Mouse (Mus musculus) kidney, adult 18-20 months (tissue): ENCODE results near the gene Nme3.

ENCODE experiments used
- DNase-seq: peaks from one replicate; pipeline ENCODE4 v3.0.0; 2021

Nme3 gene

DNA sequence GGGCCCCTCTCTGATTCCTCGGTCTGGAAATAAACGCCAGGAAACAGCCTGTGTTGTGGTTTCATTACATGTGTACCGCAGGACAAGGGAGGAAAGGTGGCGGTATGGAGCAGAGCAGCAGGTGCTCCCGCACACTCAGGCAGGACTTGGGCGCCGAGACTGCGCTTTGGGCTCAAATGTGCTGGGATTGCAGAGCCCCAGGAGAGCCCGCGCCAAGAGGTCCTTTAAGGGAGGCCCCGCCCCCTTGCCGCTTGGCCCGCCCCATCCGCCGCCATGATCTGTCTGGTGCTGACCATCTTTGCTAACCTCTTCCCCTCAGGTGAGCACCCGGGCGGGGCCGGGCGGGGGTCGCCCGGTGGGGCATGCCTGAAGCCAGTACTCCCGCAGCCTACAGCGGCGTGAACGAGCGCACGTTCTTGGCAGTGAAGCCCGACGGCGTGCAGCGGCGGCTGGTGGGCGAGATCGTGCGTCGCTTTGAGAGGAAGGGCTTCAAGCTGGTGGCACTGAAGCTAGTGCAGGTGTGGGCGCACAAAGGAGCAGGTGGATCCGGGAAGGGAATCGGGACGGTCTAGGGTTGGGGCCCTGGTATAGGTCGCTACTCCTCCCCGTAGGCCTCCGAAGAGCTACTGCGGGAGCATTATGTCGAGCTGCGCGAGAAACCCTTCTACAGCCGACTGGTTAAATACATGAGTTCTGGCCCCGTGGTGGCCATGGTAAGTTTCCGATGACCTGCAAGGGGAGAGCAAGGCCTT lies at the start of gene Nme3:
Gene Nme3, plus strand, starts transcription at position 260 of the 752 bp plus-strand sequence.
- DNase-seq: peak; percentile 84

- peak; percentile 68 for DNase-seq
Observed at GRCm38 (mm10) chr17:24847386-24847785, 48.9 kb upstream of the Nme3 start.

DNA sequence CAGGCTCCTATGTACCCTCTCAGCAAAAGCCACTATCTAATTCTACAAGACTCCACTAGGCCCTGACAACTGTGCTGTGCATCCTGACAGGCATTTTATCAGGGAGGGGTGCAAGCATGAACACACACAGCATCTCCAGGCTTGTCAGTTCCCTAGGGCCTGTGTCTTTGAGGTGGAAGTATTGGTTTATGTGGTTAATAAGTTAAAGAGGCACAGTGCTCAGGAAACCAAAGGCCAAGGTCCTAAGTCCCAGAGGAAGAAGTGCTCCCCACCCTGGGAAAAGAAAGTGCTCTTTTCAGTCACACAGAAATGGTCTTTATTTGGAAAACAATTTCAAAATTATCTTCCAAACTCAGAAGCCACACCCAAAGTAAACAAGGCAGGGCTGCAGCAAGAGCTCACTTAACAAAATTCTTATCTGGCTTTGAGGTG lies 47.7 kb upstream of the Nme3 start:
- DNase-seq: peak; percentile 60

- no peak for DNase-seq
Observed at GRCm38 (mm10) chr17:24849733-24850064, 46.6 kb upstream of the Nme3 start.

GRCm38 (mm10) chr17:24850065-24850772 lies 46.1 kb upstream of the Nme3 start, which contains the start of gene Fahd1:
Gene Fahd1, minus strand, starts transcription at chr17:24850364.
- peak; percentile 97 for DNase-seq

DNA sequence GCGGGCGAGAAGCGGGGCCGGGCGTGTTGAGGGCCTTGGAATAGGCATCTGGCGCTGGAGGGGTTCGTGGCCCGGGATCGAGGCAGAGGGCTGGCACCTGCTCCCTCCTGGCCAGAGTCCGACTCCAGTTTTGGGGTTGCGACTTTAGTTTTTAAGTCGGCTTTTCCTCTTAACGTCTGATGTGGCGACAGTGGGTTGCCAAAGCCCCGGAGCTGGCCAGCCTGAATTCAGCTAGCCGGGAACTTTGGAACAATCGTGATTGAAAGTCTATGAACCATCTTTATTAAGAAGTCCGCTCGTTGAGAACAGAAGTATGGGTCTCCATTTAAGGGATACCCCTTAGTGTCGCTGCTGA lies 45.5 kb upstream of the Nme3 start:
- no peak for DNase-seq

DNA sequence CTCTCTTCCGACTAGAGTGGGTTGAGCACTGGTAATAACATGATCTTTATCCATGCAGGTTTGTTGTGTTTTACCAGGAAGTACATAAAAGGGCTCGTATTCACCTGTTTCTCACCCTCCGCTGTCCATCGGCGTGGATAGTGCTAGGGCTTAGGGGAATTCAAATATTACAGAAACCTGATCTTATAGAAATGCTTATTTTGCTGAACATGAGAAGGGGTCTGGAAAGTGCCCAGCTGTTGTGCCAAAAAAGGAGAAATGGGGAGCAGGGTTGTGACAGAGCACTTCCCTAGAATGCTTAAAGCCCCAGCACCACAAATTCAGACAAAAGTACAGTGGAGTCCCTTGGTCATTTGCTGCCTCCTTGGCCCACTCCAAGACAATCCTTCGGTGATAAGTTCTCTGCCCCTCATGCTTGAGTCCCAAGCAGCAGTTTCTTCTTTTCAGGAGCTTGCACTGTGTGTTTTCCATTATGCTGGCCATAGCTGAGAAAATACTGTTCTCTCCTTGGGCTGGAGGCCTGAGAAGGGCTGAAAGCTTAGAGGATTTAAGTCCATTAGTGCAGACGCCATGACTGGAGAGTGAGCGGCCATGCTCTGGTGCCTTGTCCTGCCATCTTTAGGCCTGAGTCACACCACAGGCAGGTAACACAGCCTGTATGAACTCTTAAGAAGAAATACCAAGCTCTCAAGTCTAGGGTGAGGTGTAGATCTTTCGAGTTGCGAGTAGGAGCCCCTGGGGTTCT lies 44.7 kb upstream of the Nme3 start:
- no peak for DNase-seq

DNA sequence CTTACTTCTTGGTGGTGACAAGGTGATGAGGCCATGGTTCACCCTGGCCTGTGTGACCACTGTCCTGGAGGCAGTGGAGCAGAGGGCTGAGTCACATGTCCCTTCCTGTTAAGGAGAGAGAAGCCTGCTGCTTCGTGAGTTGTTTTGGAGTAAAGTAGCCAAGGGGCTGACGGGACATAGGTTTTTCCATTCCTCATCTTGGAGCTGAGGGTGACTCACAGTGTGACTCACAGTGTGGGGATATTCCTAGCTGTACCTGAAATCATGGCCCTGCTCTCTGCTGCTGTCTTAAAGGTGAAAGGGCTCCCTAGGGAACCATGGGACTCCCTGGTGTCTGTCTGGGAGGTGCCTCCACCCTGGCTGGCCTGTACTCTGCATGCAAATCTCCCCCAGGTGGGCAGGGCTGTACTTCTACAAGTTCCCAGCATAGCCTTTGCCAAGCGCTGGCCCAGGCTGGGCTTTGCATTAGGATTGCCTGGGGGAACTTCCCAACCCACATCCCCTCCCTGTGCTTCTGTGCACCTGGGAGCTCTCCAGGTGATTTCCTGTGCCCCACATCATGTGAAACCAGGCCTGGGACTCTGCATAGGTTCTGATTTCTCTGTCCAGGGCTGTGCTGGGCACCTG lies 40.3 kb upstream of the Nme3 start:
- DNase-seq: peak; percentile 40

- DNase-seq: no peak
Observed at GRCm38 (mm10) chr17:24856589-24856988, 39.7 kb upstream of the Nme3 start.

- peak; percentile 84 for DNase-seq
Observed at GRCm38 (mm10) chr17:24857831-24858470, 38.3 kb upstream of the Nme3 start.

- DNase-seq: no peak
Observed at GRCm38 (mm10) chr17:24858967-24859366, 37.3 kb upstream of the Nme3 start.

GRCm38 (mm10) chr17:24860076-24860475 lies 36.2 kb upstream of the Nme3 start:
- no peak for DNase-seq

DNA sequence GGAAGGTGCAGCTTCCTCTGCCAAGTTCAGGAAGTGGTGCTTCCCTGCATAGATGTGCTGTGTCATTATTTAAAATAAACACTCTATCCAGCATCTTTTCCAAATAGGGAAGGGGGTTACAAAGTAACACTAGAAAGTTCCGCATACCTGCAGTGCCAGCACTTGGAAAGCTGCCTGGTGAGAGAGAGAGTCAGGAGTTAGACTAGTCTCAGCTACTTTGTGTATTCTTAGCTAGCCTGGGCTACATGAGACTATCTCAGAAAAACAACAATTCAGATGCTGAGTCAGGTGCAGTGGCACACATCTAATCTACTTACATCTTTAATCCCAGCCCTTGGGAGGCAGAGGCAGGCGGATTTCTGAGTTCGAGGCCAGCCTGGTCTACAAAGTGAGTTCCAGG lies 34.5 kb upstream of the Nme3 start:
- DNase-seq: no peak

GRCm38 (mm10) chr17:24865776-24866175 lies 30.5 kb upstream of the Nme3 start, which contains the start of gene Igfals:
Gene Igfals, plus strand, starts transcription at chr17:24865997.
- no peak for DNase-seq

DNA sequence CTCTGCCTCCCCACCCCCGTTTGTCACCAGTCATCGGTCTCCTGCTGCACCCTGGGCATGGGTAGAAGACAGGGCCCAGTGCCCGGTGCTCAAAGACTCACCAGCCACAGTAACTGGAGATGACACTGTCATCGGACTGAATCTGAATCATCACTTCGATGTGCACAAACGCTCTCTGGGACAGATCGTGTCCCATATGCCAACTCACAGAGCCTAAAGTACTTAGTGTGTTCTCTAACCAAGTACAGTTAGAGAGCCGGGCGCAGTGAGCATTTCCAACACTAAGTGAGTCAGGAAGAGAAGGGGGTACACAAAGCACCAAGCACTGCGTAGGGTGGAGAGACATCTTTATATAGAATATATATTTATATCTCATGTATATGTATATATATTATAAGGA lies 28.4 kb upstream of the Nme3 start:
- no peak for DNase-seq

- no peak for DNase-seq
Observed at GRCm38 (mm10) chr17:24873695-24874404, 22.4 kb upstream of the Nme3 start.

DNA sequence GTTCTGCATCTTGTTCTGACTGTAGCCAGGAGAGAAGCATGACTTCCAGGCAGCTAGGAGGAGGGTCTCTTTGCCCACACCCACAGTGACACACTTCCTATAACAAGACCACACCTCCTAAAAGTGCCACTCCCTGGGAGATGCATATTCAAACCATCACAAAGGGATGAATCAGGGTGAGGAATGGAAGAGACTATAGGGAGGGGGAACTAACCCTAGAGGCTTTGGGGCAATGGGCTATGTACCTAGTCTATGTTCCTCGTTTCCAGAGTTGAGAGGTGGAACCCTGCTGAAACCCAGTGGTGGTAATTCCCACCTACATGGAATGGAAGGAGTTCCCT lies 21.9 kb upstream of the Nme3 start:
- no peak for DNase-seq

- no peak for DNase-seq
Observed at GRCm38 (mm10) chr17:24874989-24875388, 21.3 kb upstream of the Nme3 start.

DNA sequence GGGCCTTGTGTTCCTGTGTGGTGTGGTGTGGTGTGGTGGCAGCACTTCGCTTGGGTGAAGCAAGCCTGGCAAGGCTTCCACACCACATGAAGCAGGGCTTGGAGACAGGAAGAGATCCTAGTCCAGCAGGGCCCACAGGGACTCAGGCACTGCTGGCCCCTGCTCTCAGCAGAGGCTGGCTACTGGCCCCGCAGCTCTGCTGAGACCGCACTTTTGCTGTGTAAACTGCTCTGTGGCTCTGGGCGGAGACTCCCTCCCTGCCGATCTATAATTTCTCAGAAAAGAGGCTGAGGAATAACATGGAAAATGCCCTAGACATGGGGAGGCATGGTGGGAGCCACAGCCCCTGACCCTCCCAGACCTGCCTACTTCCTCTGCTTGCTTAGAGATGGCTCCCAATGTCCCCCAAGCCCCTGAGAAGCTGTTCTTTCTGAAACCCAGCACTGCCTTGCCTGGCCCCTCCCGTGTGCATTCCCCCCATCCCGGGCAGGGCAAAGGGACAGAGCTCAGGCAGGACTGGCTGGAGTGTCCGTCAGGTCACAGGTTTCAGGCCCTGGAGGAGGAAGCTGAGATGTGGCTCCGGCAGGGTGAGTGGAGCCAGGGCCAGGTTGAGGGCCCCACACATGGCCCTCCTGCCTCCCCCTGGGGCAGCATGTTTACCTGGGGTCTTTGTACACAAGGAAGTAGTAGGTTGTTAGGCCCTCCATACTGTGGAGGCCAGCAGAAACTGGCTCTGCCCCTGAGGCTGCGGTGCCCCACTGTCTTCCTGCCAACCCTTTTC lies 18.8 kb upstream of the Nme3 start:
- peak; percentile 78 for DNase-seq

GRCm38 (mm10) chr17:24878117-24878397 lies 18.2 kb upstream of the Nme3 start:
- peak; percentile 89 for DNase-seq

GRCm38 (mm10) chr17:24878531-24878930 lies 17.8 kb upstream of the Nme3 start:
- DNase-seq: peak; percentile 47
